Mouse (Mus musculus): Measurements from ENCODE around the gene Blvra.
A peak's percentile ranks its signal among the peaks of the same experiment; 100 is the strongest.

Blvra gene

GRCm38 (mm10) chr2:127136979-127137378, 66.5 kb downstream of the Blvra start:
- DNase-seq (ENCODE audit: low spot score in 2 of 2) = peak; percentile 30 to 37

GRCm38 (mm10) chr2:127137838-127138420, 67.5 kb downstream of the Blvra start:
- no peak for DNase-seq (ENCODE audit: low spot score in 2 of 2)

GRCm38 (mm10) chr2:127138449-127138848, 68.0 kb downstream of the Blvra start:
- DNase-seq (ENCODE audit: low spot score in 2 of 2) = no peak

GRCm38 (mm10) chr2:127139094-127139493, 68.6 kb downstream of the Blvra start:
- no peak for DNase-seq (ENCODE audit: low spot score in 2 of 2)

- no peak for DNase-seq (ENCODE audit: low spot score in 2 of 2)
These were observed 69.1 kb downstream of the Blvra start for GRCm38 (mm10) chr2:127139605-127140004.

GRCm38 (mm10) chr2:127140011-127140410, 69.5 kb downstream of the Blvra start:
- DNase-seq (ENCODE audit: low spot score in 2 of 2) = no peak

GRCm38 (mm10) chr2:127142031-127142430, 71.6 kb downstream of the Blvra start:
- no peak for DNase-seq (ENCODE audit: low spot score in 2 of 2)

- no peak for DNase-seq (ENCODE audit: low spot score in 2 of 2)
These were observed 72.2 kb downstream of the Blvra start for GRCm38 (mm10) chr2:127142577-127143157.

- peak; percentile 83 to 86 for DNase-seq (ENCODE audit: low spot score in 2 of 2)
These were observed 72.9 kb downstream of the Blvra start, which contains the start of gene Itpripl1 for GRCm38 (mm10) chr2:127143158-127144063. Gene Itpripl1, minus strand, starts transcription at chr2:127143442.

- DNase-seq (ENCODE audit: low spot score in 2 of 2) = no peak
These were observed 75.2 kb downstream of the Blvra start for GRCm38 (mm10) chr2:127145699-127146098.
